Mouse (Mus musculus) limb, embryonic 14.5 days (tissue): ENCODE results near the gene Ssr2. TPM values are rescaled to one million over a fixed set of nuclear protein-coding genes. Genes with fewer than 3 reads are reported as not detected.

ENCODE experiments used
- ATAC-seq: fragments of 200-750 bp; cut with Nextera tagmentation; 2 replicates; pipeline ENCODE4 v1.8.0; 2017; ENCODE audit warnings: low read depth, moderate number of reproducible peaks, moderate TSS enrichment; ENCODE audit not compliant: low FRiP score
- DNase-seq: peaks from one replicate; pipeline ENCODE4 v3.0.0-alpha.2; 2015; ENCODE audit warnings: low spot score
- H3K27ac ChIP-seq: fragments of 300-500 bp; sonication (generic); replicated peaks from 2 replicates; pipeline ENCODE4 v1.5.1; 2014; ENCODE audit warnings: low read depth, mild to moderate bottlenecking, low read length, moderate library complexity, mixed read lengths
- H3K27me3 ChIP-seq: fragments of 300-500 bp; sonication (generic); 2 replicates; pipeline ENCODE4 v1.6.1; 2014; ENCODE audit warnings: low read length, mixed read lengths; ENCODE audit not compliant: control insufficient read depth, insufficient read depth
- H3K36me3 ChIP-seq: fragments of 300-500 bp; sonication (generic); 2 replicates; pipeline ENCODE4 v1.6.1; 2014; ENCODE audit warnings: mild to moderate bottlenecking, low read length, moderate library complexity, mixed read lengths; ENCODE audit not compliant: control insufficient read depth, insufficient read depth
- H3K4me1 ChIP-seq: fragments of 300-500 bp; sonication (generic); 2 replicates; pipeline ENCODE4 v1.6.1; 2014; ENCODE audit warnings: antibody characterized with exemption, low read length, mixed read lengths; ENCODE audit not compliant: control insufficient read depth, insufficient read depth
- H3K4me2 ChIP-seq: fragments of 300-500 bp; sonication (generic); replicated peaks from 2 replicates; pipeline ENCODE4 v1.6.1; 2014; ENCODE audit warnings: low read depth, mild to moderate bottlenecking, low read length, moderate library complexity; ENCODE audit not compliant: severe bottlenecking
- H3K4me3 ChIP-seq: fragments of 300-500 bp; sonication (generic); replicated peaks from 2 replicates; pipeline ENCODE4 v1.5.1; 2014; ENCODE audit warnings: low read length
- H3K9ac ChIP-seq: fragments of 300-500 bp; sonication (generic); 2 replicates; pipeline ENCODE4 v1.6.1; 2014; ENCODE audit warnings: mild to moderate bottlenecking, low read depth, low read length, moderate library complexity; ENCODE audit not compliant: severe bottlenecking
- H3K9me3 ChIP-seq: fragments of 300-500 bp; sonication (generic); 2 replicates; pipeline ENCODE4 v1.6.1; 2016; ENCODE audit warnings: low read length; ENCODE audit not compliant: control insufficient read depth
- POLR2A ChIP-seq: fragments of 200-500 bp; IDR thresholded peaks from 2 replicates; pipeline ENCODE4 v1.8.0; 2012; ENCODE audit warnings: inconsistent platforms, mild to moderate bottlenecking, moderate library complexity, borderline replicate concordance; ENCODE audit not compliant: insufficient read depth, insufficient read length; ENCODE audit errors: extremely low read depth
- WGBS: fragments of 180-500 bp; shearing (Covaris S2); extraction: QIAGEN DNeasy Blood & Tissue Kit; methylation state at CpG from one replicate; pipeline ENCODE4 v1.1.7; 2014; 5-methylcytosine and 5-hydroxymethylcytosine counted together
- polyA plus RNA-seq, 2 experiments: library from polyadenylated mRNA; depleted of rRNA in 1 of 2; stranded (reverse) in 1 of 2; unstranded in 1 of 2; fragments of >200 nt; fragmentation: Nextera tagmentation in 1 of 2; extraction: Ambion mirVana in 1 of 2; gene quantifications; 2 replicates each; pipeline versions ENCODE4 v1.2.1 to v1.2.3; 2012 to 2014

Ssr2 gene
- polyA plus RNA-seq, 2 experiments: 325 to 422 TPM

DNA sequence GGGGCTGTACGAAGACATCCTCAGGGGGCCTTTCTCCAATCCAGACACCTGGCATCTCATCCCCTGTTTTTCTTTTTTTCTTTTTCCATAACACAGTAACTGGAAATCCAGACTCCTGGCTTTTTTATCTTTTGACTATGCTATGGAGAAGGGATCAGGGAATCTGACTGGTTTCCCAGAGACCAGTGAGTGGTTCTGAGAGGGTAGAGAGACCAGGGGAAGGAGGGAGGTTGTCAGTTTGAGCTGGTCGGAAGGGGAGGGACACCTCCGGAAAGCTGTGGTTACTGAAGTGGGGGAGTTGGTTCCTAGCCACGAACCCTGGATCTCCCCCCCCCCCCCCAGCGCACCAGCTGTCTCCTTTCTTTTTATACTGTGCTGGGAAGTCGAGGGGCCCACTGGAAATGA, 47.3 kb downstream of the Ssr2 start:
- H3K9ac ChIP-seq: peak overlapping the region; percentile 96
- DNase-seq (peak; percentile 72), ATAC-seq (peak; percentile 45)
- no peak for TF ChIP-seq POLR2A
- H3K27me3 ChIP-seq: no peaks in the 10 kb centered on the region
- H3K4me3 ChIP-seq: peak overlapping the region; percentile 80
- WGBS: 0% methylated on average over 4 of the region's 6 CpGs
- peak overlapping the region; percentile 96 for H3K27ac ChIP-seq
- no peaks in the 10 kb centered on the region for H3K9me3 ChIP-seq
- peaks cover 30% of the 10 kb centered on the region for H3K36me3 ChIP-seq
- peak overlapping the region; percentile 92 for H3K4me2 ChIP-seq
- peaks cover 26% of the 10 kb centered on the region for H3K4me1 ChIP-seq

DNA sequence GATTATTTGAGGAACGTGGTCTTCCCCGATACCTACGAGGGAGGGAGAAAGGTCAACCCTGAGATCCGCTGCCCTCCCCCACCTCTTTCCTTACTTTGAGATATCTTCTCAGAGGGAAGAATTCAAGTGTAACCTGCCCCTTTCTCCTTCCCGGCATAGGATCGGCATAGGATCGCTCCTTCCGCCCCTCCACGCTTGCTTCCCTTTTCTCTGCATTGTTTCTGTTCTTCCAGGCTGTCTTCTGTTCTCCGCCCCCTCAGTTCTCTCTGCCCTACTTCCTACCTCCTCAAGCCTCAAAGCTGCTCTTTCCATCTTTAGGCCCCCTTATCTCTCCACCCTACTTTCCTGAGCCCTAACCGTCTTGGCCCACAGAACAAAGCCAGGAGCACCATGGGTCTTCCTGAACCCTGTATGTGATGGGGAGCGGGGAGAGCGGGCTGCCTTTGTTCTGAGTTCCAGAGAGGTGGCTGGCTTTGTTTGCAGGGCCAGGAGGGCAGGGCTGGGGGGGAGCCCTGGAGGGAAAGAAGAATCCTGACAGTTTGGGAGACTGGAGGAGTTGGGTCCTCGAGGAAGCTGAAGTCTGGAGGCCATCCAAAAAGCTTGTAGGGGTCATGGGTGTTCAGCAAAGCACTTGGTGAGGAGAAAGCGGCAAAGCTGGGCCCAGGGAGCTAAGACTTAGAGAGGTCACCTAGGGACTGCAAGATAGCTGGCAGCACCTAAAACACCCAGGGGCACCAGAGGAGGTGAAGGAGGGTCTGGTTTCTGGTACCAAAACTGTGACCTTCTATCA, 47.9 kb downstream of the Ssr2 start:
- Histone ChIP-seq H3K27ac (peak overlapping the region; percentile 96), H3K9ac (peak overlapping the region; percentile 96), H3K4me1 (peaks cover 26% of the 10 kb centered on the region), H3K36me3 (peaks cover 34% of the 10 kb centered on the region), H3K4me2 (peak overlapping the region; percentile 92), H3K9me3 (no peaks in the 10 kb centered on the region), H3K4me3 (peak overlapping the region; percentile 80), H3K27me3 (no peaks in the 10 kb centered on the region)
- WGBS: 4% methylated on average over 15 of the region's 15 CpGs
- DNase-seq (no peak), ATAC-seq (no peak)
- TF ChIP-seq POLR2A: no peak

DNA sequence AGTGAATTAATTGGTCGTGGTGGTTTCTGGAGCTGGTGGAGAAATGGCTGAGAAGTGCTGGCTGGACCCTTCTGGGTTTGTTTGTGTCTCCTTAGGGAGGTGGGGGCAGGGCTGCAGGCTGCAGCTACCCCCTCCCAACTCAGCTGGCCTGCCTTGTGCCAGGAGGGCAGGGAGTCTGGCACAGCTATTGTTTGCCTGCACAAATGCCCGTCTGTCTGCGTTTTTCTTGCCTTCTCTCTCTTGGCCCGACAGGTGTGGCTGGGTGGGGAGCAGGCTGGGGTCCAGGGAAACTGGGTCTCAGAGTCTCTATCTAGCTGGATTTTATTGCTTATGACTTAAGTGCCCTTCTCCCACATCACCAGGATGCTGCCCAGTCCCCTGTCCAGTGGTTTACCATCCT, 48.6 kb downstream of the Ssr2 start:
- peak overlapping the region; percentile 96 for H3K9ac ChIP-seq
- DNase-seq: no peak
- H3K27ac ChIP-seq: peak overlapping the region; percentile 26

DNA sequence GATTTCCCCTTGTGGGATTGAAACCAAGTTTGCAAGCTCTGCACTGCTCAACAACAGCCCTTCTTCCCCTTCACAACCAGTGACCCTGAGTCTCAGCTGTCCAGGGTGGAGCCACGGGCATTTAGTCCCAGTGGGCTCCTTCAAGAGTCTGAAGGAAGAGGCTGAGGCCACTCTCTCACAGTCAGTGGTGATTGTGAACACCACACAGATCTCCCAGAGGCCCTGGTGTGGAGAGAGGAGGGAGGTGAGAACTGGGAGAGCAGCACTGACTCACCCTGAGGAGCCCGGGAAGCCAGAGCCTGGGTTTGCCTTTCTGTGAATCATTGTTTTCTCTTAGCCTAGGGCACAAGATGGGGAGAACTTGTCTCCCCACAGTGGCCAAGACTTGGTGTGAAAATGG, 49.3 kb downstream of the Ssr2 start:
- no peaks in the 10 kb centered on the region for H3K9me3 ChIP-seq
- WGBS: 48% methylated on average over 2 of the region's 2 CpGs
- 0 out of 2 replicates have a peak overlapping the region, but pooled peaks have one; percentile 80 for H3K4me3 ChIP-seq
- H3K9ac ChIP-seq: peak overlapping the region; percentile 96; the same call in 1 of the 2 replicates
- H3K36me3 ChIP-seq: peaks cover 48% of the 10 kb centered on the region
- H3K27me3 ChIP-seq: no peaks in the 10 kb centered on the region
- TF ChIP-seq POLR2A: no peak
- DNase-seq (no peak), ATAC-seq (no peak)
- peaks cover 26% of the 10 kb centered on the region for H3K4me1 ChIP-seq
- H3K27ac ChIP-seq: peak overlapping the region; percentile 26; the same call in 1 of the 2 replicates
- H3K4me2 ChIP-seq: peak overlapping the region; percentile 92

More for the DNA sequence above, 48.6 kb downstream of the Ssr2 start:
- WGBS: 32% methylated on average over 4 of the region's 4 CpGs
- Histone ChIP-seq H3K4me1 (peaks cover 26% of the 10 kb centered on the region), H3K4me2 (peak overlapping the region; percentile 92), H3K36me3 (peaks cover 42% of the 10 kb centered on the region), H3K4me3 (peak overlapping the region; percentile 80), H3K27me3 (no peaks in the 10 kb centered on the region), H3K9me3 (no peaks in the 10 kb centered on the region)
- TF ChIP-seq POLR2A: no peak
- no peak for ATAC-seq

DNA sequence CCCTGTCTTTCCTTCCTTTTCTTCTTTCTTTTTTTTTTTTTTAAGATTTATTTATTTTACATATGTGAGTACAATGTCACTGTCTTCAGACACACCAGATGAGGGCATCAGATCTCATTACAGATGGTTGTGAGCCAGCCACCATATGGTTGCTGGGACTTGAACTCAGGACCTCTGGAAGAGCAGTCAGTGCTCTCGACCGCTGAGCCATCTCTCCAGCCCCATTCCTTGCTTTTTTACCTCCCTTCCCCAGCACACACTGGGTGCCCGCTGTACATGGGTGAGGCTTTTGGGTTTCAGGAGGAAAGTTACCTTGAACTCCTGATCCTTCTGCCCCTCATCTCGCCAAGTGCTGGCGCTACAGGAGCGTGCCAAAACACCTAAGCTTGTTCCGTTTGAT, 49.9 kb downstream of the Ssr2 start:
- Histone ChIP-seq H3K27me3 (no peaks in the 10 kb centered on the region), H3K4me2 (no peak overlapping the region), H3K9me3 (no peaks in the 10 kb centered on the region), H3K27ac (no peak overlapping the region), H3K36me3 (peaks cover 54% of the 10 kb centered on the region), H3K9ac (no peak overlapping the region), H3K4me1 (peaks cover 20% of the 10 kb centered on the region), H3K4me3 (no peak overlapping the region)
- no peak for TF ChIP-seq POLR2A
- ATAC-seq (no peak), DNase-seq (no peak)
- WGBS: 84% methylated on average over 7 of the region's 7 CpGs
